In the genomic region with DNA sequence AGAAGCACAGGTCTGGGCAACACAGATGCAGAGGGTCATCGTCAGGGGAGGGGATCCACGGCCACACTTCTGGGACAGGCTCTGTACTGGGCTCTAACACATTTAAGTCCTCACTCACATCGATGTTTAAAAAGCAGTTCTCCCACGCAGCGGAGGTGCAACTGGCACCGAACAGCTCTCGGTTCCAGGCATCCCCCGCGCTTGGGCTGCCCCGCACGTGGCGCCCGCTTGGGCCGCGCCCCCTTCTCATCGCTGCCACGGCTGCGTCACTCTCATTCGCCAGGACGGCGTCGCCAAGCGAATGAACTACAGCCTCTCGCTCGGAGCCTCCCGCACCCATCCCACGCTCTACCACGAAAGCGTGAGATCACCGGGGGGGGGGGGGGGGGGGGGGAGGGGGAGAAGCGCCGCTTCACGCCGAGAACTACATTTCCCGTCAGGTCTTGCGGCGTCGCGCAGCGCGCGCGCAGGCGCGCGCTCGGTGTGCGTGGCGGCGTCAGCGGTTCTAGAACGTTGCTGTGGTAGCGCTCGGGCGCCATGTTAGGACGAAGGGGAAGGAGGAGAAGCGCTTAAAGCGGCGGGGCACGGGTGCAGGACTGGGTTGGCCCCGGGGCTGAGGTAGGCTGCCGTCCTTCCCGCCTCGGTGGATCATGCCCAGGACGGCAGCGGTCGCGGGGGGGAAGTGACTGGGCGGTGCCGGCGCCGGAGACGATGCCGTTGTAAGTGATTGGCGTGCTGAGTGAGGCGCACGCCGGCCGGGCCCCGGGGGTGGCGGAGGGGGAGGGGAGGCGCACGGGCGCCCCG, we compare ENCODE assay signal across 8 mouse cellular contexts. TPM values are rescaled to one million over a fixed set of nuclear protein-coding genes. Genes with fewer than 3 reads are reported as not detected.
A peak's percentile ranks its signal among the peaks of the same experiment; 100 is the strongest.
DNase-seq lines count a peak whose midpoint lies in the region; ATAC-seq and TF ChIP-seq lines count a peak whose summit lies in the region.

Gene Papola, plus strand, starts transcription at position 499 of the 804 bp plus-strand sequence.

- TF ChIP-seq RAD21 in CH12.LX (IDR thresholded peaks at IDR 0.05; ENCODE audit: low read depth, low read length): no peak

- H3K36me3 ChIP-seq in CH12.LX (replicated peaks in 1 of 2; ENCODE audit: control insufficient read depth in 1 of 2, insufficient read depth in 1 of 2, low read length in 1 of 2): peaks cover 0 to 23% of the 10 kb centered on the region in 2 experiments
- no peaks in the 10 kb centered on the region for H3K36me3 ChIP-seq in forebrain, embryonic 11.5 days (ENCODE audit: control insufficient read depth, insufficient read depth, low read length)
- H3K36me3 ChIP-seq in heart, embryonic 16.5 days (ENCODE audit: control insufficient read depth, insufficient read depth): no peaks in the 10 kb centered on the region
- 0 out of 2 replicates have a peak, but pooled peaks cover 7% of the 10 kb centered on the region for H3K36me3 ChIP-seq in liver, embryonic 15.5 days (replicated peaks)
- no peaks in the 10 kb centered on the region; the same call in 1 of the 2 replicates for H3K36me3 ChIP-seq in neural tube, embryonic 12.5 days

- no peak for TF ChIP-seq EP300 in CH12.LX (IDR thresholded peaks at IDR 0.05; ENCODE audit: low read length)

- H3K9ac ChIP-seq in CH12.LX (ENCODE audit: insufficient read depth, low read depth): peak within 1 kb of the TSS; percentile 99
- H3K9ac ChIP-seq in forebrain, embryonic 11.5 days (ENCODE audit: low read length): peak within 1 kb of the TSS; percentile 93
- peak within 1 kb of the TSS; percentile 94 for H3K9ac ChIP-seq in heart, embryonic 16.5 days (ENCODE audit: low read length)
- H3K9ac ChIP-seq in liver, embryonic 15.5 days: peak within 1 kb of the TSS; percentile 90
- peak within 1 kb of the TSS; percentile 93 for H3K9ac ChIP-seq in neural tube, embryonic 12.5 days

- WGBS in forebrain, embryonic 11.5 days: under 1% methylated on average over 74 of the region's 85 CpGs
- WGBS in heart, embryonic 16.5 days: under 1% methylated on average over 72 of the region's 85 CpGs
- under 1% methylated on average over 85 of the region's 85 CpGs for WGBS in liver, embryonic 15.5 days (ENCODE audit: insufficient replicate concordance)
- WGBS in neural tube, embryonic 12.5 days: under 1% methylated on average over 76 of the region's 85 CpGs

- peak within 1 kb of the TSS; percentile 98 for H3K27ac ChIP-seq in CH12.LX (ENCODE audit: insufficient read depth, low read depth)
- H3K27ac ChIP-seq in forebrain, embryonic 11.5 days (ENCODE audit: low read depth, low read length): peak within 1 kb of the TSS; percentile 93
- peak within 1 kb of the TSS; percentile 98 for H3K27ac ChIP-seq in heart, embryonic 16.5 days (ENCODE audit: low read length)
- peak within 1 kb of the TSS; percentile 95 for H3K27ac ChIP-seq in liver, embryonic 15.5 days (replicated peaks)
- H3K27ac ChIP-seq in neural tube, embryonic 12.5 days: peak within 1 kb of the TSS; percentile 95

- TF ChIP-seq CTCF in CH12.LX (conservative IDR thresholded peaks at IDR 0.05 in 1 of 2, IDR thresholded peaks at IDR 0.05 in 1 of 2; ENCODE audit: low read depth in 2 of 2, low read length in 2 of 2): no peak

- DNase-seq in CH12.LX (ENCODE audit: extremely low read depth): peak; percentile 88
- DNase-seq in c-Kit-positive CD71-positive TER-119-negative erythroid progenitor cells, embryonic 14.5 days (ENCODE audit: low read depth): peak; percentile 83
- DNase-seq in forebrain, embryonic 11.5 days (ENCODE audit: low spot score): peak; percentile 95
- peak; percentile 90 to 92 for DNase-seq in kidney, postnatal 36 days
- DNase-seq in telencephalon, adult 2 months (ENCODE audit: low read depth, low spot score): peak; percentile 85

- ATAC-seq in forebrain, embryonic 11.5 days (replicated peaks; ENCODE audit: low FRiP score): peak; percentile 96
- ATAC-seq in heart, embryonic 16.5 days (replicated peaks; ENCODE audit: extremely low read depth, insufficient read depth, low FRiP score): peak; percentile 93
- peak; percentile 89 for ATAC-seq in liver, embryonic 15.5 days (ENCODE audit: insufficient read depth)
- ATAC-seq in neural tube, embryonic 12.5 days (ENCODE audit: low FRiP score, low read depth): peak; percentile 97

- no peaks in the 10 kb centered on the region for H3K9me3 ChIP-seq in CH12.LX (replicated peaks; ENCODE audit: low read length)
- no peaks in the 10 kb centered on the region for H3K9me3 ChIP-seq in forebrain, embryonic 11.5 days (ENCODE audit: control insufficient read depth, low read length)
- no peaks in the 10 kb centered on the region for H3K9me3 ChIP-seq in heart, embryonic 16.5 days (replicated peaks; ENCODE audit: control insufficient read depth, low read length)
- no peaks in the 10 kb centered on the region for H3K9me3 ChIP-seq in liver, embryonic 15.5 days (replicated peaks)
- no peaks in the 10 kb centered on the region for H3K9me3 ChIP-seq in neural tube, embryonic 12.5 days

- peak; percentile 88 for TF ChIP-seq POLR2A in CH12.LX (IDR thresholded peaks at IDR 0.05; ENCODE audit: low read depth, low read length)

- H3K4me2 ChIP-seq in CH12.LX (ENCODE audit: insufficient read depth, low read depth, poor library complexity, severe bottlenecking): peak within 1 kb of the TSS; percentile 100
- H3K4me2 ChIP-seq in forebrain, embryonic 11.5 days (ENCODE audit: low read depth, low read length, severe bottlenecking): peak within 1 kb of the TSS; percentile 79
- peak within 1 kb of the TSS; percentile 82 for H3K4me2 ChIP-seq in heart, embryonic 16.5 days (ENCODE audit: low read depth, low read length)
- H3K4me2 ChIP-seq in liver, embryonic 15.5 days: peak within 1 kb of the TSS; percentile 92
- H3K4me2 ChIP-seq in neural tube, embryonic 12.5 days (replicated peaks): peak within 1 kb of the TSS; percentile 76

- dilution Hi-C loops in CH12.LX (cut with MboI; ENCODE audit: extremely low pct_ligation_motif_present, extremely low pct_unique_long_range_greater_than_20kb, low sequenced_read_pairs): no loop called here

- H3K27me3 ChIP-seq in CH12.LX (replicated peaks): no peaks in the 10 kb centered on the region
- no peaks in the 10 kb centered on the region for H3K27me3 ChIP-seq in forebrain, embryonic 11.5 days (ENCODE audit: control insufficient read depth, insufficient read depth, low read length)
- no peaks in the 10 kb centered on the region for H3K27me3 ChIP-seq in heart, embryonic 16.5 days (ENCODE audit: control insufficient read depth, insufficient read depth, low read length)
- no peaks in the 10 kb centered on the region for H3K27me3 ChIP-seq in liver, embryonic 15.5 days
- H3K27me3 ChIP-seq in neural tube, embryonic 12.5 days (replicated peaks): no peaks in the 10 kb centered on the region

- H3K4me3 ChIP-seq in CH12.LX (replicated peaks in 1 of 3; ENCODE audit: low read depth in 2 of 3, low read length in 2 of 3, poor library complexity in 1 of 3): peak within 1 kb of the TSS; percentile 64 to 96 (median 82)
- H3K4me3 ChIP-seq in forebrain, embryonic 11.5 days (ENCODE audit: low read depth, low read length): peak within 1 kb of the TSS; percentile 95
- H3K4me3 ChIP-seq in heart, embryonic 16.5 days (ENCODE audit: low read length): peak within 1 kb of the TSS; percentile 80
- peak within 1 kb of the TSS; percentile 94 for H3K4me3 ChIP-seq in liver, embryonic 15.5 days (replicated peaks)
- H3K4me3 ChIP-seq in neural tube, embryonic 12.5 days: peak within 1 kb of the TSS; percentile 93

- in situ Hi-C loops in CH12.LX (cut with MboI; ENCODE audit: low pct_ligation_motif_present, low pct_unique_long_range_greater_than_20kb, low sequenced_read_pairs): no loop called here

- H3K79me2 ChIP-seq in CH12.LX (replicated peaks; ENCODE audit: control insufficient read depth, extremely low read depth, insufficient read depth, poor library complexity, severe bottlenecking): peaks cover 45% of the 10 kb centered on the region

- peaks cover 0 to 29% of the 10 kb centered on the region in 2 experiments; a peak in 2 of 4 replicates for H3K4me1 ChIP-seq in CH12.LX (ENCODE audit: control insufficient read depth in 1 of 2, insufficient read depth in 2 of 2)
- peaks cover 5% of the 10 kb centered on the region; the same call in 1 of the 2 replicates for H3K4me1 ChIP-seq in forebrain, embryonic 11.5 days (replicated peaks; ENCODE audit: control insufficient read depth, insufficient read depth, low read length)
- H3K4me1 ChIP-seq in heart, embryonic 16.5 days (ENCODE audit: control insufficient read depth, insufficient read depth, low read length): peaks cover 16% of the 10 kb centered on the region
- H3K4me1 ChIP-seq in liver, embryonic 15.5 days (replicated peaks): peaks cover 32% of the 10 kb centered on the region
- H3K4me1 ChIP-seq in neural tube, embryonic 12.5 days: peaks cover 18% of the 10 kb centered on the region

TF ChIP-seq in CH12.LX, 34 proteins besides CTCF, POLR2A, EP300 and RAD21 (continues in another document):
- no peak for TF ChIP-seq PAX5 (IDR thresholded peaks at IDR 0.05; ENCODE audit: low read length)
- TF ChIP-seq SIN3A (IDR thresholded peaks at IDR 0.05; ENCODE audit: low read length): peak; percentile 83
- TF ChIP-seq KAT2A (IDR thresholded peaks at IDR 0.05; ENCODE audit: insufficient replicate concordance, low read length): peak; percentile 90; the same call in 1 of the 2 replicates
- TF ChIP-seq ZKSCAN1 (IDR thresholded peaks at IDR 0.05; ENCODE audit: borderline replicate concordance, low read depth, low read length): no peak
- peak; percentile 44 for TF ChIP-seq TCF12 (IDR thresholded peaks at IDR 0.05; ENCODE audit: low read depth, low read length)
- TF ChIP-seq MAFK (IDR thresholded peaks at IDR 0.05; ENCODE audit: insufficient replicate concordance, low read length): no peak
- TF ChIP-seq BHLHE40 (IDR thresholded peaks at IDR 0.05; ENCODE audit: low read depth, low read length): peak; percentile 81
- no peak for TF ChIP-seq ZNF384 (IDR thresholded peaks at IDR 0.05; ENCODE audit: low read depth, low read length)
- TF ChIP-seq ZMIZ1 (IDR thresholded peaks at IDR 0.05; ENCODE audit: low read depth, low read length): peak; percentile 78
- 0 out of 2 replicates have a peak, but pooled peaks have one; percentile 26 for TF ChIP-seq TBP (conservative IDR thresholded peaks at IDR 0.05; ENCODE audit: low read depth, low read length)
- no peak for TF ChIP-seq ELF1 (IDR thresholded peaks at IDR 0.05; ENCODE audit: low read depth, low read length)
- TF ChIP-seq NRF1 (IDR thresholded peaks at IDR 0.05; ENCODE audit: low read depth, low read length): peak; percentile 85
- peak; percentile 56; the same call in 1 of the 2 replicates for TF ChIP-seq GABPA (IDR thresholded peaks at IDR 0.05; ENCODE audit: insufficient replicate concordance, low read depth, low read length)

RNA-seq across cellular contexts. Expression of gene Papola, which starts in this region (rescaled TPM):
- 90.1 and 100.0 TPM in 2 replicates for total RNA-seq in CH12.LX (2012; rRNA removed)
- total RNA-seq in CH12.LX (2014; rRNA removed): 111 and 115 TPM in 2 replicates
- 150 TPM in 2 replicates for polyA plus RNA-seq in CH12.LX (2012; ENCODE audit: insufficient read length, low read depth)
- 222 and 256 TPM in 2 replicates for polyA plus RNA-seq in forebrain, embryonic 11.5 days (2014; fragmentation: Nextera tagmentation; extraction: Ambion mirVana)
- polyA plus RNA-seq in heart, embryonic 16.5 days (2015; fragmentation: Nextera tagmentation; extraction: Ambion mirVana): 138 and 166 TPM in 2 replicates
- 90.3 and 97.1 TPM in 2 replicates for polyA plus RNA-seq in liver, embryonic 15.5 days (2015; fragmentation: Nextera tagmentation; extraction: Ambion mirVana)
- polyA plus RNA-seq in neural tube, embryonic 12.5 days (2016; fragmentation: Nextera tagmentation; extraction: Ambion mirVana): 249 and 259 TPM in 2 replicates

Comparison
In these comparisons a context has a peak if more than half of its experiments do, and no peak if none do; other contexts are left out.
1. Peak in every context shown above with its lines: DNase-seq, ATAC-seq, H3K4me3 ChIP-seq and H3K27ac ChIP-seq.